Mouse (Mus musculus) erythroblast, embryonic 14.5 days (primary cell): ENCODE results near the gene Evc2. TPM values are rescaled to one million over a fixed set of nuclear protein-coding genes. Genes with fewer than 3 reads are reported as not detected.
A peak's percentile ranks its signal among the peaks of the same experiment; 100 is the strongest.

Experiments
- H3K27me3 ChIP-seq: 2 replicates; pipeline ENCODE4 v1.6.1; 2012; ENCODE audit warnings: inconsistent platforms; ENCODE audit not compliant: control insufficient read depth
- H3K36me3 ChIP-seq: 2 replicates; pipeline ENCODE4 v1.6.1; 2012; ENCODE audit warnings: mild to moderate bottlenecking, inconsistent platforms; ENCODE audit not compliant: control insufficient read depth
- H3K4me1 ChIP-seq: 2 replicates; pipeline ENCODE4 v1.6.1; 2012; ENCODE audit warnings: inconsistent platforms; ENCODE audit not compliant: control insufficient read depth
- H3K4me3 ChIP-seq: replicated peaks from 2 replicates; pipeline ENCODE3; 2012; ENCODE audit warnings: moderate library complexity, mild to moderate bottlenecking, inconsistent platforms
- H3K9me3 ChIP-seq: 2 replicates; pipeline ENCODE4 v1.6.1; 2012; ENCODE audit warnings: low read length, inconsistent platforms, mixed read lengths; ENCODE audit not compliant: control insufficient read depth
- GATA1 ChIP-seq: IDR thresholded peaks from 2 replicates; pipeline ENCODE4 v1.6.1; 2012; ENCODE audit warnings: low read length, inconsistent platforms, mixed read lengths
- TAL1 ChIP-seq: IDR thresholded peaks from 3 replicates; pipeline ENCODE4 v1.6.1; 2012; ENCODE audit warnings: low read length, inconsistent platforms, mixed read lengths
- polyA plus RNA-seq: library from polyadenylated mRNA; stranded (reverse); fragments of >175 nt; gene quantifications from 2 replicates; pipeline ENCODE4 v1.2.3, GENCODE M21; 2012

Gene Evc2
- polyA plus RNA-seq, 1 experiment: not detected

- no peaks in the 10 kb centered on the region for H3K27me3 ChIP-seq
- peaks cover 4% of the 10 kb centered on the region for H3K36me3 ChIP-seq
- peaks cover 7% of the 10 kb centered on the region for H3K9me3 ChIP-seq
- H3K4me1 ChIP-seq: peaks cover 2% of the 10 kb centered on the region; the same call in 1 of the 2 replicates
- no peak overlapping the region for H3K4me3 ChIP-seq
- TF ChIP-seq TAL1: no peak
- no peak for TF ChIP-seq GATA1
Measured at GRCm38 (mm10) chr5:37326675-37327074, 11.6 kb upstream of the Evc2 start.

GRCm38 (mm10) chr5:37330449-37331132 lies 7.7 kb upstream of the Evc2 start:
- no peak overlapping the region for H3K4me3 ChIP-seq
- no peaks in the 10 kb centered on the region for H3K9me3 ChIP-seq
- H3K4me1 ChIP-seq: peaks cover 2% of the 10 kb centered on the region; the same call in 1 of the 2 replicates
- peaks cover under 1% of the 10 kb centered on the region; the same call in 1 of the 2 replicates for H3K27me3 ChIP-seq
- H3K36me3 ChIP-seq: no peaks in the 10 kb centered on the region
- TF ChIP-seq TAL1 (no peak), GATA1 (no peak)

GRCm38 (mm10) chr5:37331133-37331505 lies 7.2 kb upstream of the Evc2 start:
- no peaks in the 10 kb centered on the region for H3K36me3 ChIP-seq
- no peaks in the 10 kb centered on the region; the same call in 1 of the 2 replicates for H3K4me1 ChIP-seq
- no peak overlapping the region for H3K4me3 ChIP-seq
- TF ChIP-seq GATA1 (no peak), TAL1 (no peak)
- H3K27me3 ChIP-seq: peaks cover 5% of the 10 kb centered on the region
- no peaks in the 10 kb centered on the region for H3K9me3 ChIP-seq

- Histone ChIP-seq H3K9me3 (no peaks in the 10 kb centered on the region), H3K4me1 (peaks cover 8% of the 10 kb centered on the region), H3K36me3 (no peaks in the 10 kb centered on the region), H3K27me3 (peaks cover 13% of the 10 kb centered on the region), H3K4me3 (no peak overlapping the region)
- TF ChIP-seq GATA1 (no peak), TAL1 (no peak)
Measured at GRCm38 (mm10) chr5:37332066-37332465, 6.2 kb upstream of the Evc2 start.

GRCm38 (mm10) chr5:37335061-37335460 lies 3.2 kb upstream of the Evc2 start:
- no peaks in the 10 kb centered on the region for H3K36me3 ChIP-seq
- peaks cover 28% of the 10 kb centered on the region for H3K27me3 ChIP-seq
- no peak overlapping the region for H3K4me3 ChIP-seq
- H3K9me3 ChIP-seq: no peaks in the 10 kb centered on the region
- TF ChIP-seq GATA1: no peak
- TF ChIP-seq TAL1: no peak
- peaks cover 22% of the 10 kb centered on the region for H3K4me1 ChIP-seq

GRCm38 (mm10) chr5:37336485-37337105 lies 1.7 kb upstream of the Evc2 start, which contains the start of gene Evc:
Gene Evc (minus strand): TSS chr5:37336894.
- H3K36me3 ChIP-seq: no peaks in the 10 kb centered on the region
- peaks cover 28% of the 10 kb centered on the region for H3K27me3 ChIP-seq
- TF ChIP-seq GATA1 (no peak), TAL1 (no peak)
- no peaks in the 10 kb centered on the region for H3K9me3 ChIP-seq
- H3K4me3 ChIP-seq: peak within 1 kb of the TSS; percentile 58
- peaks cover 22% of the 10 kb centered on the region for H3K4me1 ChIP-seq

GRCm38 (mm10) chr5:37337696-37338095 lies 603 bp upstream of the Evc2 start:
- H3K36me3 ChIP-seq: no peaks in the 10 kb centered on the region
- H3K27me3 ChIP-seq: peaks cover 28% of the 10 kb centered on the region
- no peaks in the 10 kb centered on the region for H3K9me3 ChIP-seq
- H3K4me1 ChIP-seq: peaks cover 22% of the 10 kb centered on the region
- TF ChIP-seq GATA1: no peak
- peak overlapping the region; percentile 57 for H3K4me3 ChIP-seq

GRCm38 (mm10) chr5:37343962-37344361 lies 5.7 kb downstream of the Evc2 start:
- no peaks in the 10 kb centered on the region for H3K27me3 ChIP-seq
- TF ChIP-seq GATA1 (no peak), TAL1 (no peak)
- H3K4me1 ChIP-seq: no peaks in the 10 kb centered on the region; the same call in 1 of the 2 replicates
- H3K36me3 ChIP-seq: peaks cover 3% of the 10 kb centered on the region; the same call in 1 of the 2 replicates
- H3K4me3 ChIP-seq: no peak overlapping the region
- no peaks in the 10 kb centered on the region for H3K9me3 ChIP-seq

GRCm38 (mm10) chr5:37351791-37352190 lies 13.5 kb downstream of the Evc2 start:
- Histone ChIP-seq H3K4me1 (no peaks in the 10 kb centered on the region), H3K4me3 (no peak overlapping the region), H3K36me3 (peaks cover 3% of the 10 kb centered on the region; the same call in 1 of the 2 replicates), H3K27me3 (no peaks in the 10 kb centered on the region), H3K9me3 (no peaks in the 10 kb centered on the region)
- TF ChIP-seq TAL1 (no peak), GATA1 (no peak)
